Mouse (Mus musculus) ES-E14 (cell line): ENCODE measurements around the gene AI467606.
A peak's percentile ranks its signal among the peaks of the same experiment; 100 is the strongest.

Experiments
- CHD2 ChIP-seq: IDR thresholded peaks from 2 replicates; pipeline ENCODE4 v1.6.1; 2014; ENCODE audit warnings: mild to moderate bottlenecking, low read depth, low read length, inconsistent platforms
- ZC3H11A ChIP-seq: IDR thresholded peaks from 2 replicates; pipeline ENCODE4 v1.6.1; 2012; ENCODE audit warnings: low read depth, mild to moderate bottlenecking, inconsistent platforms, low read length, borderline replicate concordance

GRCm38 (mm10) chr7:127110239-127111007 is 19.3 kb downstream of the AI467606 start:
- peak; percentile 64; the same call in 1 of the 2 replicates for TF ChIP-seq ZC3H11A
- TF ChIP-seq CHD2: no peak
